Mouse (Mus musculus): ENCODE data around the gene Alg14.

The Alg14 gene

DNA sequence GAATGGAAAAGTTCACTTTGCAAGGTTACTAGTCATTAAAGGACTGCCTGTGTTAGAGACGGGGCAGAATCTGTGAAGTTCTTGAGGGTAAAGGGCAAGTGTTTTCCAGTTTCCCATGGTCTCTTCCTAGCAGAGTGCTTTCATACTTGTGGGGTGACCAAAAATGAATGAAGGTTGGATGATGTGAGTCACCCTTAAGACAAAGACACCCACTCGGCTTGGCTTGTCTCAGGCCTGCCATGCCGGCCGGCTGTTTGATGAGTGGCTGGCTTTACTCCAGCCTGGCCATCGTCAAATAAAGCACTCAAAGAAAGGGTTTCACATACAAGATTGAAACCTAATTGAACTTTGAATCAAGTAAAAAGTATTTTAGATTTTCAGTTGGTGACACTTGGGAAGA lies 35.8 kb downstream of the Alg14 start:
- intact Hi-C loops (cut with DNase I), result no loop called here

GRCm38 (mm10) chr3:121329647-121330046 lies 38.1 kb downstream of the Alg14 start:
- intact Hi-C loops (cut with DNase I), result no loop called here

DNA sequence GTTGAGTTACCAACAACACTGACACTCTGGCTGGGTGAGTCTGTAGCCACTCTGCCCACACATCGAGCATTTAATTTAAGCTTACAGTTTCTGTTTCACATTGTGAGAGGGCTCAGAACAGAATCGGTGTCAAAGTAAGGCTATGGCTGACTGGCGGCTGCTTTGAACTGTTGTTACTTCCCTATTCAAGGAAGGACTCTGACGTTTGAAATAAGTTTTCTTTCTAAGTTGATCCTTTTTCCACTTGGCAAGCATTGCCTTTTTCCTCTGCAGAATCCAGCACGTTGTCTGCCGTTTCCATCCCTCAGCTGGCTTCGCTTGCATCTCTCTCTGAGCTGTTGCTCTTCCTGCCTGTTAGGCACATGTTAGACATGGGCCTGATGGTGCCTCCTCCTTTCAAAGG lies 38.7 kb downstream of the Alg14 start:
- intact Hi-C loops (cut with DNase I), result no loop called here

DNA sequence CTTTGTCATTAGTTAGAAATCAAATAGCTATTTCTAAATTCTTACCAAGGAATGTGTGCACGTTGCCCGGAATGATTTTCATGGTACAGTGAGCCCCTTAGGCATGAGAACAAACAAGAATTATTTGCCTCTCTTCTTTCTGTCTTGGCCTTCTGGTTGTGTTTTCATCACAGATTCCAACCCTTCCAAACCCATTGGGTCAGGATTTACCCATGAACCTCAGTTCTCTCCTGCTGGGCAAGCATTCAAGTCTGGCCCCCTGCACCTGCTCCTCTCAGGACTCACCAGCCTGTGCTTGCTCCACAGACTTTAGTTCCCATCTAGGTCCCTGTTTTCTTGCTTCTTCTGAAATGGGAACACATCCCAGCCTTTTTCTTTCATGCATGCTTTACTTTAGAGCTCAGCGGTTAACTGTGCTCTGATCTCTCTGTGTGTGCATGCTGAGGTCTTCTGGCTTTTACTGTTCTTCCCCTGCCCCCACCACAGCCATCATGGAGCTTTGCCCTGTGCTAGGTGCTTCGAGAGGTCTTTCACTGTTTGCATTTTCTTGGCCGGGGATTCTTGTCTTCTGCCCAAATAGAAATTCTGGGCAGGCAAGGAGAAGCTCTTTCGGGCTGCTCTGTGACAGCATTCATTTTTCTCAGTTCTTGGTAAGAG lies 44.8 kb downstream of the Alg14 start:
- intact Hi-C loops (cut with DNase I), result no loop called here

GRCm38 (mm10) chr3:121338687-121339086 lies 47.1 kb downstream of the Alg14 start:
- intact Hi-C loops (cut with DNase I), result no loop called here

DNA sequence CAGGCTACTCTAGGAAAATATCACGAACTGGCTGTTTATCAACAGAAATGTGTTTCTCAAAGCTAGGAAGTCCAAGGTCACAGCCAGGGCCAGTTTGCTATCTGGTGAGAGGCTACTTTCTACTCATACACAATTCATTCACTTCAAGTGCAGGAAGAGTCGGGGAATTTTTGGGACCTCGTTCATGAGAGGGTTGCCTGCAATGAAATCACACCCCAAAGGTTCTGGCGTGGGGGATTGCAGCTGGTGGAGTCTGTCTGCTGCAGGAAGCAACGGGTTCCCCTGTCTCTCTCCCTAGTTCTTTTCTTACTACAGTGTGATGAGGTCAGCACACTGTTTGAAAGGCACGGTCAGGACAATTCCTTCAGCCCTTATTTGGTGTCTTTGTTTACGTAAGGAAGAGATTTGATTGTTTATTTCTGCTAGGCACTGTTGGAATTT lies 48.8 kb downstream of the Alg14 start:
- intact Hi-C loops (cut with DNase I), result no loop called here

DNA sequence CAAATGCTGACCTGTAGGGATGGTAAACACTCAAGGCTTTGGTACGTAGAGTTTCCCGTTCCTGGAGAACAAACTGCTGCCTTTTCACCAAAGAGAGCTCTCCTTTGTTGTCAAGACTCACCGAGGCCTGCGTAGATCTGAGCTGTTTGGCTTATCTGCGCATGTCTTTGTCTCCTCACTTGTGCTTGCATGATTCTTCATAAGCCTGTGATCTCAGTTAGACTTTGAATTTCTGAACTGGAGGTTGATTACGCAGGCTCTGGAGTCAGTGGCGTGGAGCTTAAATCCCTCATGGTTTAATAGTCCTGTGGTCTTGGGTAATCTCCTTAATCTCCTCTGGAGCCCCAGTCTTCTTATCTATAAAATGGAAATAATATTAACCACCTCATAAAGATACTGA lies 51.7 kb downstream of the Alg14 start:
- intact Hi-C loops (cut with DNase I), result no loop called here

GRCm38 (mm10) chr3:121344056-121344945 lies 52.7 kb downstream of the Alg14 start:
- intact Hi-C loops (cut with DNase I), result no loop called here

DNA sequence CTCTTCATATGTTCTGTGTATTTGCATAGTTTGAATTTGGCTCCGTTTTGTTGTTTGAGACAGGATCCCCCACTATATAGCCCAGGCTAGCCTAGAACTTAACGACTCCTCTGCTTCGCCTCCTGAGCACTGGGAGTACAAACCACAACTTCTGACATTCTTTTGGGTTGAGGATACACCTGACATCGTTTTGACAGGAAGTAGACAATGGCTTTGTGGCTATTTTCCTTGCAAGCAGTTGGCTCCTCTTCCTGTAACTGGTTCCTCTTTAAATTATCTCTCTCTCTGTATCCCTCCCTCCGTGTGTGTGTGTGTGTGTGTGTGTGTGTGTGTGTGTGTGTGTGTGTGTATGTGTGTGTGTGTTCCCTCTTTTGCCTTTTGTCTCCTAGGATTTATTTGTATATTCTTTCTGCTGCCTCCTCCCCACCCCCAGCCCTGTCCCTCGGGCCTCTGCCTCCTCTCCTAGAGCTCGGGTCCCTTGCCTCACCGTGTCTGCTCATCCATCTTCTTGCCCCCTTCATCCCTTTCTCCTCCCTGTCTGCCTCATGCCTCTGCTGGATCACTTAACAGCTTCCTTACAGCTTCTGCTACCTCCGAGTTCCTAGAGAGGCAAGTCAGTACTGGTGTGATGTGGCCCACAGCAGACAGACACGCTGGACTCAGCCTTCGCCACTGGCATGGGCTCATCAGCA lies 53.5 kb downstream of the Alg14 start:
- intact Hi-C loops (cut with DNase I), result no loop called here

GRCm38 (mm10) chr3:121345643-121346000 lies 54.0 kb downstream of the Alg14 start:
- intact Hi-C loops (cut with DNase I), result no loop called here

GRCm38 (mm10) chr3:121346507-121347267 lies 55.1 kb downstream of the Alg14 start:
- intact Hi-C loops (cut with DNase I), result no loop called here

DNA sequence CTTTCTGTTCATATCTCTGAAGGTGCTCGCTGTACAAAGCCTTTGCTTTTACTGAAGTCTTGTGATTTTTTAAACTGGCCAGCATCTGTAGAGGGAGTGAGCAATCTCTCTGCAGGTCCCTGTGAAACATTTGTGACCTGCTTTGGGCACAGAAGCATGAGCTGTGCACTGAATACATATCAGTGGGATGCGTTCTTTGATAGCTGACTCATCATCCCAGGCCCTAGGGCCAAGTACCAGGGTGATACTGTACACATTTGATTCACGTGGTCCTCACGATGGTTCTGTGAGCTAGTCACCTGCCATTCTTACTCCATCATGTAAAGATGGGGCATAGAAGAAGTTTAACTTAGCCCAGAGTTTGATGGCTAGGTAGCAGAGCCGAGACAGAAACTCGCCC lies 57.2 kb downstream of the Alg14 start:
- intact Hi-C loops (cut with DNase I), result no loop called here

DNA sequence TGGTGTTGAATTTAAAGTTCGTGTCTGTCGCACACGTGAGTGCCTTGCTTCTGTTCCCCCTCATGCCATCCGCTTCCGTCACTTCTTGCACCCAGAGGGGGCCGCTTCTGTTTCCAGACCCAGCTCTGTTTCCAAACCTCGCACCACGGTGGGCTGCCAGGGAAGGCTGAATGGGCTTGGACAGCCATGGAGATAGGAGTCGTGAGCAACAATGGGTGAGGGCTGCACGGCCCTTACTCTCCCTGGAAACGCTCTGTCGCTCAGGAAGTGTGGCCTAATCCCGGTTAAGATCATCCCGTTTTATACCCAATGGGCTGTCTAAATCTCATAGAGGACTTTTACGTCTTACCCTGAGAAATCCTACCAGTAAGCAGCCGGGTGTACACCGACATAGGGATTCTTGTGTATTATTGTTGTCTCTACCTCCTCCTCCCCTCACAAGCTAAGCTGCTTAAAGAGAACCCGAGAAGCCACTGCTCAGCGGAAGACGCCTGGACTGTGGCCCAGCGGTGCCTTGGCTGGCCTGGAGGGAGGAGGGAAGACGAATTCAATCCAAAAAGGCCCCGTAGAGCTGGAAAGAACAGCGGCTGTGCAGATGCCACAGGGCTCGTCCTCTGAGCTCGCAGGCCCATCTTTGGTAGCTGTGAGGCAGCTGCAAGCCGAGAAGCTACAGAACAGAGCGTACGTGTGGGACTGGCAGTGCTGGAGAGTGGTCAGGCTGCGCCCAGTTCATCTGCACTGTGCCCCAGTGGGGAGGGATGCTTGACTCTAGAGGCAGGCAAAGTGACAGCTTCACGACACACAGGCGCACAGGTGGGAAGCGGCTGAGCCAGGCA lies 58.0 kb downstream of the Alg14 start:
- intact Hi-C loops (cut with DNase I), result no loop called here

GRCm38 (mm10) chr3:121351257-121351656 lies 59.7 kb downstream of the Alg14 start:
- intact Hi-C loops (cut with DNase I), result no loop called here

DNA sequence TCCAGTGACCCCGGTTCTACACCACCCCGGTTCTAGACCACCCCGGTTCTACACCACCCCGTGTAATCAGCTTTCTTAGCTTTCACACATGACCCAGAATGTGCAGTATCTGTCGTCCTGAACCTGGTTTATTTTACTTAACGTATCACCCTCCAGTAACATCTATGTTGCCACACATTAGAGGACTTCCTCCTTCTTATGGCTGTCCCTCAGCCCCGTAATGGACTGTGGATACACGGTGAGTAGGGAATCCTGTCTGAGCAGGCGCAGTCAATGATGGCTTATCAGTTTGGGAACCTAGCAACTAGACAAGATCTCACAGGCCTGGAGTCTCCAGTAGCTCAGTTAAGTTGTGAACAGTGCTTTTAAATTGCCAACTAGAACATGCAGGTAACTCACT lies 62.7 kb downstream of the Alg14 start:
- intact Hi-C loops (cut with DNase I), result no loop called here

- intact Hi-C loops (cut with DNase I), result no loop called here
Observed at GRCm38 (mm10) chr3:121354861-121355470, 63.4 kb downstream of the Alg14 start.

- intact Hi-C loops (cut with DNase I), result no loop called here
Observed at GRCm38 (mm10) chr3:121355569-121355968, 64.0 kb downstream of the Alg14 start.

GRCm38 (mm10) chr3:121356111-121356510 lies 64.5 kb downstream of the Alg14 start:
- intact Hi-C loops (cut with DNase I), result no loop called here

DNA sequence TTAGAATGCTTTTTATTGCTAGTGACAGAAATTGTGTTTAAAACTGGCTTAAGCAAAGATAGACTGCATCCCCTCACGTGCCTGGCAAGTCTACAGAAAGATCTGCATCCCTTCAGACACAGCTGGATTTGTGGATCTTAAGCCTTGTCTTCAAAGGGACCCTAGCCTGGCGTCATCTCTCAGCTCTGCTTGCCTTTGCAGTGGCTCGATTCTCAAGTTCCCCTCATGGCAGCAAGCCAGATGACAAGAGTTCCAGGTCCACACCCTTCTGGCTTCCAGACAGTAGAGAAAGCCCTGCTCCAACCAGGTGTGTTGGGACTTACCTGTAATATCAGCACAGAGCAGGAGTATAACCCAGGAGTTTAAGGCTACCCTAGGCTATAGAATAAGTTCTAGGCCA lies 65.5 kb downstream of the Alg14 start:
- intact Hi-C loops (cut with DNase I), result no loop called here

DNA sequence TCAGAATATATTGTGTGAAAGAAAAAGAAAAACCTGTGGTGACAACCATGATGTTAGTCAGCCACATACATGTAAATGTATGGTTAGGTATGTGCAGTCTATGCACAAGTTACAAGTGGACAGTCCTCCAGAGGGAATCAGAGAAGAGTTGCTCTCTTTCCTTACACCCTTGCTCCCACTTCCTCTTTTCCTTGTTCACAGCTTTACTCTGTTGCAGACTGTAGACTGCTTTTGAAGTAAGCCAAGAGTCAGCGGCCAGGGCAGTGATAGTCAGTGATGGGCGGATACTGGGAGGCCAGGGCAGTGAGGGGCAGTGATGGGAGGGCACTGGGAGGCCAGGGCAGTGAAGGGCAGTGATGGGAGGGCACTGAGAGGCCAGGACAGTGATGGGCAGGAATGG lies 66.7 kb downstream of the Alg14 start:
- intact Hi-C loops (cut with DNase I), result no loop called here

Measured in adrenal gland (tissue).